Mouse (Mus musculus): Measurements from ENCODE around the gene Dzank1.

GRCm38 (mm10) chr2:144452364-144453008, 74.7 kb downstream of the Dzank1 start:
- TF ChIP-seq POLR2A (IDR thresholded peaks at IDR 0.05; ENCODE audit: borderline replicate concordance, extremely low read depth, insufficient read depth, insufficient read length, poor library complexity, severe bottlenecking) (no peak), CTCF (IDR thresholded peaks at IDR 0.05; ENCODE audit: borderline replicate concordance, extremely low read depth, insufficient read depth, insufficient read length) (peak; percentile 75; the same call in 1 of the 2 replicates)
